Mouse (Mus musculus) midbrain, embryonic 14.5 days (tissue): Measurements from ENCODE around the gene 1700001L19Rik. TPM values are rescaled to one million over a fixed set of nuclear protein-coding genes. Genes with fewer than 3 reads are reported as not detected.

Source experiments
- ATAC-seq: fragments of 200-750 bp; cut with Nextera tagmentation; 2 replicates; pipeline ENCODE4 v1.8.0; 2017; ENCODE audit warnings: moderate number of reproducible peaks, moderate library complexity; ENCODE audit not compliant: low FRiP score, low TSS enrichment
- DNase-seq: peaks from one replicate; pipeline ENCODE4 v3.0.0-alpha.2; 2015
- H3K27ac ChIP-seq: fragments of 300-500 bp; sonication (generic); replicated peaks from 2 replicates; pipeline ENCODE4 v1.5.1; 2014; ENCODE audit warnings: mild to moderate bottlenecking, low read depth, low read length, moderate library complexity
- H3K27me3 ChIP-seq: fragments of 300-500 bp; sonication (generic); 2 replicates; pipeline ENCODE4 v1.6.1; 2014; ENCODE audit warnings: low read length, control low read depth, mixed read lengths; ENCODE audit not compliant: control insufficient read depth, insufficient read depth
- H3K36me3 ChIP-seq: fragments of 300-500 bp; sonication (generic); 2 replicates; pipeline ENCODE4 v1.6.1; 2014; ENCODE audit warnings: low read length, control low read depth; ENCODE audit not compliant: control insufficient read depth, insufficient read depth
- H3K4me1 ChIP-seq: fragments of 300-500 bp; sonication (generic); 2 replicates; pipeline ENCODE4 v1.6.1; 2014; ENCODE audit warnings: mild to moderate bottlenecking, antibody characterized with exemption, low read length, control low read depth; ENCODE audit not compliant: control insufficient read depth, insufficient read depth
- H3K4me2 ChIP-seq: fragments of 300-500 bp; sonication (generic); 2 replicates; pipeline ENCODE4 v1.6.1; 2014; ENCODE audit warnings: mild to moderate bottlenecking, low read length, moderate library complexity
- H3K4me3 ChIP-seq: fragments of 300-500 bp; sonication (generic); replicated peaks from 2 replicates; pipeline ENCODE4 v1.5.1; 2014; ENCODE audit warnings: low read depth, low read length
- H3K9ac ChIP-seq: fragments of 300-500 bp; sonication (generic); replicated peaks from 2 replicates; pipeline ENCODE4 v1.6.1; 2014; ENCODE audit warnings: mild to moderate bottlenecking, low read length, moderate library complexity
- H3K9me3 ChIP-seq: fragments of 300-500 bp; sonication (generic); 2 replicates; pipeline ENCODE4 v1.6.1; 2016; ENCODE audit warnings: low read length, control low read depth, mixed read lengths; ENCODE audit not compliant: control insufficient read depth
- WGBS: fragments of 180-500 bp; shearing (Covaris S2); extraction: QIAGEN DNeasy Blood & Tissue Kit; methylation state at CpG from one replicate; pipeline ENCODE4 v1.1.7; 2014; 5-methylcytosine and 5-hydroxymethylcytosine counted together
- polyA plus RNA-seq: library from polyadenylated mRNA; unstranded; fragments of >200 nt; fragmentation: Nextera tagmentation; extraction: Ambion mirVana; gene quantifications from 2 replicates; pipeline ENCODE4 v1.2.1, GENCODE M21; 2014

Gene 1700001L19Rik
- polyA plus RNA-seq, 1 experiment from 2014 or later = 4.6 TPM

DNA sequence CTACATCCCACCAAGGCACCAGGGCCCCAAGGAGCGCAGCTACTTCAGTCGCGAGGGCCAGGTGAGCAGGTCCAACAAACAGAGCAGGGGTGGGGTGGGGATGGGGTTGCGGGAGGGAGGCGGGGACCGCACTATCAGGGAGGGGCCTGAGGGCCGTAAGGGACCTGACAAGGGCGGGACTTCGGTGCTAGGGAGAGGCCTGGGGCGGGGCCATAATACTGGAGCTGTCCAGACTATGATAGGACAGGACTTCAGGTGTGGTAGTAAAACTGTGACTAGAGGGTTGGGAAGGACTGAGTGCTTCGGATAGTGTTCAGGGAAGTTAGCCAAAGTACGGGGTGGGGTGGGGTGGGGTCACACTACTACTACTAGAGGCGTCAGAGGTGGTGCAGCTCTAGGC, 446 bp downstream of the 1700001L19Rik start:
- H3K9me3 ChIP-seq = no peaks in the 10 kb centered on the region
- DNase-seq (no peak), ATAC-seq (0 out of 2 replicates have a peak, but pooled peaks have one; percentile 32)
- H3K9ac ChIP-seq = peak overlapping the region; percentile 39; the same call in 1 of the 2 replicates
- peak overlapping the region; percentile 49 for H3K4me2 ChIP-seq
- H3K36me3 ChIP-seq = 0 out of 2 replicates have a peak, but pooled peaks cover 2% of the 10 kb centered on the region
- WGBS = 19% methylated on average over 13 of the region's 13 CpGs
- peak overlapping the region; percentile 18 for H3K4me3 ChIP-seq
- H3K4me1 ChIP-seq = no peaks in the 10 kb centered on the region
- H3K27ac ChIP-seq = no peak overlapping the region
- H3K27me3 ChIP-seq = no peaks in the 10 kb centered on the region

DNA sequence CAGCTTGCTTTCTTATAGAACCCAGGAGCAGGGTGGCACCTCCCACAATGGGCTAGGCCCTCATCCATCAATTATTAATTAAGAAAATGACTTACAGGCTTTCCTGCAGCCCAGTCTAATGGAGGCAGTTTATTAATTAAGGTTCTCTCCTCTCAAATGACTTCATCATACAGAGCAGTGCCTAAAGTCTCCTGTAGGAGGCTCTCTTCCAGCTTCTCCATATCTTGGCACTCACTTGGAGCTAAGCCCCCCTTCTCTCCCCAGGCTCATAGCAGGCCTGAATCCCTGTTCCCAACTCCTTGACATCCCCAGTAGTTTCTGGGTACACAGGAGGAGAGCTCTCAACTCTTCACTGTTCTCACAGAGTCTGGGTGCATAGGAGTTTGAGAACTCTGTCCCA, 1.7 kb downstream of the 1700001L19Rik start:
- H3K36me3 ChIP-seq = no peaks in the 10 kb centered on the region
- no peaks in the 10 kb centered on the region for H3K27me3 ChIP-seq
- no peaks in the 10 kb centered on the region for H3K4me1 ChIP-seq
- ATAC-seq (no peak), DNase-seq (peak; percentile 7)
- H3K4me2 ChIP-seq = no peak overlapping the region
- H3K4me3 ChIP-seq = no peak overlapping the region
- no peak overlapping the region for H3K27ac ChIP-seq
- no peak overlapping the region for H3K9ac ChIP-seq
- H3K9me3 ChIP-seq = no peaks in the 10 kb centered on the region

DNA sequence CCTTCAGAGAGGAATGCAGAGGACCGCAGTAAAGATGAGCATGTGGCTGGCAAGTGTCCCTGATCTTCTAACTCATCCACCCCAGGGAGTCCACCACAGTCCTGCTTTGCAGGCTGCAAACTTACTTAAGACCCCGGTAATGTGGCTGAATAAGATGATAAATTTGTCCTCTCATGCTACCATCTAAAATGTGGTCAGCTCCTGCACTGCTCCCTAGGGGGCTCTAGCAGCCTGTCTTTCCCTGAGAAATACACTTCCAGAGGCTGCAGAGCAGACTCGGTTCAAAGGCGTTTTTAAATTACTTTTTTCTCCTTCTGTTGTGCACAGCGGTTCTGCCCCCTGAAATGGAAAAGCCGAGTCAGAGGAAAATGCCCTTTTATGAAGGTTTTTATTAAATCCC, 4.0 kb downstream of the 1700001L19Rik start:
- H3K4me2 ChIP-seq = no peak overlapping the region
- H3K27ac ChIP-seq = 0 out of 2 replicates have a peak overlapping the region, but pooled peaks have one; percentile 52
- ATAC-seq = no peak
- no peaks in the 10 kb centered on the region for H3K9me3 ChIP-seq
- no peaks in the 10 kb centered on the region for H3K27me3 ChIP-seq
- WGBS = 22% methylated on average over 6 of the region's 6 CpGs
- H3K36me3 ChIP-seq = no peaks in the 10 kb centered on the region
- 0 out of 2 replicates have a peak, but pooled peaks cover 3% of the 10 kb centered on the region for H3K4me1 ChIP-seq
- no peak overlapping the region for H3K4me3 ChIP-seq
- DNase-seq = peak; percentile 83
- H3K9ac ChIP-seq = no peak overlapping the region

GRCm38 (mm10) chr13:68603085-68603484, 5.9 kb downstream of the 1700001L19Rik start:
- no peaks in the 10 kb centered on the region for H3K9me3 ChIP-seq
- H3K4me3 ChIP-seq = no peak overlapping the region
- H3K27ac ChIP-seq = no peak overlapping the region
- DNase-seq = no peak
- H3K27me3 ChIP-seq = no peaks in the 10 kb centered on the region
- H3K4me2 ChIP-seq = no peak overlapping the region
- no peaks in the 10 kb centered on the region for H3K36me3 ChIP-seq
- 78% methylated on average over 6 of the region's 6 CpGs for WGBS
- H3K9ac ChIP-seq = no peak overlapping the region
- no peak for ATAC-seq
- 0 out of 2 replicates have a peak, but pooled peaks cover 9% of the 10 kb centered on the region for H3K4me1 ChIP-seq

DNA sequence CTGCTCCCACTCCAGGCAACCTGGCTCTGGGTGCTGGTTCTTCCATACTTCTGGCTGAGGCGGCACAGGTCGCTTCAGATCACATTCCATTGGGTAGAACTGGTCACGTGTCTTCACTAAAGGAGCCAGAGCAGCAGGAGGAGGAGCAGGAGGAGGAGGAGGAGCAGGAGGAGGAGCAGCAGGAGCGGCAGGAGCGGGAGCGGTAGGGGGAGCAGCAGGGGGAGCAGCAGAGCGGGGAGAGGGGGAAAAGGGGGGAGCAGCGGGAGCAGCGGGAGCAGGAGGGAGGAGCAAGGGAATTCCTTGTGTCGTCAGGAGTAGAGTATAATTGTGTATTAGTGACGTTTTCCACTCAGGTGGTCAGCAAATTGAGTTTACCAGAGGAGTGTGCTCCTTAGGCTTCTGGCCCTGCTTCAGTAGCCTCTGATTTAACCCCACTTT, 8.5 kb downstream of the 1700001L19Rik start:
- DNase-seq (peak; percentile 74), ATAC-seq (peak; percentile 77)
- Histone ChIP-seq H3K36me3 (no peaks in the 10 kb centered on the region), H3K9me3 (no peaks in the 10 kb centered on the region), H3K27me3 (no peaks in the 10 kb centered on the region), H3K4me2 (peak overlapping the region; percentile 49), H3K4me3 (peak overlapping the region; percentile 28), H3K4me1 (0 out of 2 replicates have a peak, but pooled peaks cover 9% of the 10 kb centered on the region), H3K27ac (no peak overlapping the region; the same call in 1 of the 2 replicates), H3K9ac (peak overlapping the region; percentile 34; the same call in 1 of the 2 replicates)
- 3% methylated on average over 11 of the region's 11 CpGs for WGBS

DNA sequence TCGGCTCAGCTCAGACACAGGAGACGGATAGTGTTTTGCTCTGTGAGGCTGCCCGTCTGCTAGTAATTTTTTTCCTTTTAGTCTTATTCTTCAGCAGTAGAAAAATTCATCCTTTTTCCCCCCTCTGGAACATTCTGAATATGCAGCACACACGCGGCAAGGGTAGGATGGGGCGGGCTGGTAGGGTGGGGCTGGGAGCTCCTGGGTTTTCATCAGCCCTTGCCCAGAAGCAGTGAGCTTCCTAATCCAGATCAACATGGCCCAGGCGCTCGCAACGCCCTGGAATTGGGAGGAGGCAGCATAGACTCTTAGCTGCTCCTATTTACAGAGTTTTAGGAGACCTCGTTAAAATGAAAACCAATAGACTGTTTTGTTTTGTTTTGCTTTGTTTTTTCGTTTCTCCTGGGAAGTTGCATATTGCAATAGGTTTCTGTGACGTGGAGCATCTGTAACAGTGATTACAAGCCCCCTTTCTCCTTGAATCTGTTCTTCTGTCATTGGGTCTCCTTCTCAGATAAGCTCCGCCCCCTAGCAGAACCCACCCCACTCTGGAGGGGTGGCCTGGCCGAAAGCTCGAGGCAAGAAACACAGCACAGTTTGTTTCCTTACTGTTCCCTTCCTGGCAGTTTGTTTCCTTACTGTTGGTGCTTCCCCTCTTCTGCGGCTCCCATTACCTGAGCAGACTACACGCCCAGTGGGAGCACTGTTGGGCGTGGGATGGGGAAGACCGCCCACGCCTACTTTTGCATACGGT, 10.6 kb downstream of the 1700001L19Rik start:
- H3K4me3 ChIP-seq = no peak overlapping the region
- H3K4me2 ChIP-seq = peak overlapping the region; percentile 35
- DNase-seq = peak; percentile 40
- H3K36me3 ChIP-seq = no peaks in the 10 kb centered on the region
- H3K9me3 ChIP-seq = no peaks in the 10 kb centered on the region
- WGBS = 60% methylated on average over 21 of the region's 21 CpGs
- peak overlapping the region; percentile 74 for H3K27ac ChIP-seq
- 0 out of 2 replicates have a peak, but pooled peaks cover 9% of the 10 kb centered on the region for H3K4me1 ChIP-seq
- H3K27me3 ChIP-seq = no peaks in the 10 kb centered on the region
- peak; percentile 61; the same call in 1 of the 2 replicates for ATAC-seq
- H3K9ac ChIP-seq = peak overlapping the region; percentile 20; the same call in 1 of the 2 replicates

DNA sequence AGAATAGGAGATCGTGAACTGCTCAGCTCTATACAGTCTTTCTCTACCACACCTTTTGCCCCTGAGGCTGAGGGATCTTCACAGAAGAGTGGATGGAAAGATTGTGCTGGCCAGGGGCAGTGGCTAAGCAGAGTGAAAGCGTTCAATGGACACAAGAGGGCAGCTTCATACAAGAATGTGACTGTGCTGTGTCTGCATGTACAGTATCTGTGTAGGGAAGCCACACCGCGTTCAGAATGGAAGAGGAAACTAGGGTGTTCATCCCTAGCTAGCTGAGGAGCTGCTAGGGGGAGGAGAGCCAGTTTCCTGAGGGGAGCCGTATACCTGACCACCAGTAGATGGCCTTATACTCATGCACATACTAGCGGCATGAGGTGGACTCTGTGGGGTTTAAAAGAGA, 25.6 kb downstream of the 1700001L19Rik start:
- no peak overlapping the region for H3K4me3 ChIP-seq
- H3K36me3 ChIP-seq = no peaks in the 10 kb centered on the region
- DNase-seq (peak; percentile 62), ATAC-seq (peak; percentile 53; the same call in 1 of the 2 replicates)
- no peak overlapping the region for H3K27ac ChIP-seq
- H3K27me3 ChIP-seq = no peaks in the 10 kb centered on the region
- H3K9me3 ChIP-seq = no peaks in the 10 kb centered on the region
- H3K9ac ChIP-seq = no peak overlapping the region
- 71% methylated on average over 6 of the region's 6 CpGs for WGBS
- no peak overlapping the region for H3K4me2 ChIP-seq
- H3K4me1 ChIP-seq = no peaks in the 10 kb centered on the region

GRCm38 (mm10) chr13:68627041-68627440, 29.8 kb downstream of the 1700001L19Rik start:
- 75% methylated on average over 3 of the region's 3 CpGs for WGBS

DNA sequence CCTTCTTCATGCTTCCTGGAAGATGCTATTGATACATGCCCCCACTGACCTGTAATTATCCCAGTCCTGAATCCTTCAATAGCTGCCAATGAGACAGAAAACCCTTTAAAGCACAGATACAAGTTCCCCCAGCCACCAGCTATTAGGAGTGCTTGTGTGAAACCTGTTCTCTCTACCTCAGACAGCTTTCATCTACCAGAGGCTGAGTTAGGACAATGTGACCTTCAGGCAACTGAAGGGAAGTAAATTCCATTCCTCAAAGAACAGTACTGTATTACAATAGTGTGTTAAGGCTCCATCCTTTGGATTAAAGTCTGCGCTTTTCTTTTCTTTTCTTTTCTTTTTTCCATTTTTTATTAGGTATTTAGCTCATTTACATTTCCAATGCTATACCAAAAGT, 45.6 kb downstream of the 1700001L19Rik start:
- Histone ChIP-seq H3K4me2 (no peak overlapping the region), H3K36me3 (no peaks in the 10 kb centered on the region), H3K4me3 (no peak overlapping the region), H3K27ac (no peak overlapping the region), H3K4me1 (no peaks in the 10 kb centered on the region), H3K9me3 (no peaks in the 10 kb centered on the region), H3K27me3 (no peaks in the 10 kb centered on the region), H3K9ac (no peak overlapping the region)
- WGBS = 93% methylated on average over 1 of the region's 1 CpGs
- DNase-seq = no peak
- no peak for ATAC-seq

More at GRCm38 (mm10) chr13:68627041-68627440, 29.8 kb downstream of the 1700001L19Rik start:
- Histone ChIP-seq H3K36me3 (no peaks in the 10 kb centered on the region), H3K27me3 (no peaks in the 10 kb centered on the region), H3K4me2 (no peak overlapping the region), H3K4me1 (no peaks in the 10 kb centered on the region), H3K9ac (no peak overlapping the region), H3K4me3 (no peak overlapping the region), H3K9me3 (no peaks in the 10 kb centered on the region), H3K27ac (no peak overlapping the region)
- no peak for DNase-seq
- ATAC-seq = no peak
